Mouse (Mus musculus) spleen, adult 2 months (tissue): ENCODE measurements around the gene Slc25a19.

ENCODE experiments used
- CTCF ChIP-seq: fragments of 200-500 bp; IDR thresholded peaks from 2 replicates; pipeline ENCODE4 v1.5.1; 2011; ENCODE audit warnings: mild to moderate bottlenecking, inconsistent platforms; ENCODE audit not compliant: insufficient read depth, insufficient read length, insufficient replicate concordance; ENCODE audit errors: extremely low read depth
- POLR2A ChIP-seq: fragments of 200-500 bp; IDR thresholded peaks from 2 replicates; pipeline ENCODE4 v1.6.1; 2011; ENCODE audit warnings: low read depth, low read length, inconsistent platforms

GRCm38 (mm10) chr11:115601174-115601573 is 26.9 kb downstream of the Slc25a19 start:
- TF ChIP-seq CTCF (no peak), POLR2A (no peak)
